Mouse (Mus musculus) spleen, embryonic (tissue): ENCODE results near the gene Pigyl.

Source experiments
- CTCF ChIA-PET: fragments of 350-600 bp; sonication (Branson Sonifier 250); formaldehyde crosslinking; loops from one replicate; lab custom pipeline; 2022; lab: Charles Lee

The Pigyl gene

GRCm38 (mm10) chr9:22169327-22169726 lies 12.7 kb downstream of the Pigyl start:
- CTCF ChIA-PET, result no interaction called here

GRCm38 (mm10) chr9:22172318-22172717 lies 15.7 kb downstream of the Pigyl start:
- CTCF ChIA-PET, result no interaction called here

DNA sequence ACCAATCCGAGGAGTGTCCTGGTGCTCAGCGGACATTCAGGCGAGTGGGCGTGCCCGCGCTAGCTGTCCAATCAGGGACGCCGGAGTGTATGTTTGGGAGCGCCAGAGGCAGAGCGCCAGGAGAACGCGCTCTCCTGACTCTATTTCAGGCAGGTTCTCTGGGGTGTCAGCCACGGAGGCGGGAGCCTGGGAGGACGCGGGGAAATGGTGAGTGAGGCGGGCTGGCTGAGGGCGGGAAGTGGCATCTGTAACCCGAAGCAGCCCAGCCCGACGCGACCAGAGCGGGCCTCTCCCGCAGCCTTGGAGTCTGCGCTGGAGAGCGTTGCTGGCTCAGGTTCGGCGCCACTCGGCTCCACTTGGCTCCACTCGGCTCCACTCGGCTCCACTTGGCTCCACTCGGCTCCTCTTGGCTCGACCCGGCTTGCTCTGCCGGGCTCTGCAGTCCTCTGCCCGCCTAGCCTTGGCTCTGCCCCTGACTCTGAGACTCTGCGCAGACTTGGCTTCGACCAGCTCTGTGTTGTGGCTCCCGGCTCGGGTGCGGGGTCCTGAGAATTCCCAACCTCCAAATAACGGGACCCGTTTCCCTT lies 31.5 kb downstream of the Pigyl start, which contains the start of gene Zfp872:
Gene Zfp872, plus strand, starts transcription at position 66 of the 587 bp plus-strand sequence.
- CTCF ChIA-PET, result no interaction called here

DNA sequence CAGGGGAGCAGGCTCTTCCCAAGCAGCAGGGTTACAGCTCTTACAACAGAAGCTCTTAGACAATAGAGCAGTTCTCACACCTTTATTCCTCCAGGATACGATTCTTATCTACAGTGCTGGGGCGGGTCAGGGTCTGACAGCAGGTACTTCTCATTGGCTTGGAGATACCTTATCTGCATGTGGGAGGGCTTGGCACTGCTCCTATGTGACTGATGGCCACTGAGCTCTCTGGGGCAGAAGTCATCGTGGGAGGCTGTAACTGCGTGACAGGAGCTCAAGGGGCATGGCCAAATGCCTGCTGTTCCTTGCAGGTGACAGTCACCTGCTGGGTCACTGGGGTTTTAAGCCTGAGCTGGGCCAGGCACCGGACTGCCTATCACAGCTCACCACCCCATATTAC lies 39.8 kb downstream of the Pigyl start:
- CTCF ChIA-PET, result no interaction called here
